Mouse (Mus musculus) E14TG2a.4 (cell line): ENCODE data around the gene Cyp26a1.

ENCODE experiments used
- CTCF ChIP-seq: conservative IDR thresholded peaks from 2 replicates; pipeline ENCODE4 v1.5.1; 2014; ENCODE audit warnings: low read length
- NANOG ChIP-seq: IDR thresholded peaks from 2 replicates; pipeline ENCODE4 v1.6.1; 2014; ENCODE audit warnings: borderline replicate concordance, low read length, mixed read lengths
- POU5F1 ChIP-seq: IDR thresholded peaks from 2 replicates; pipeline ENCODE4 v1.6.1; 2014; ENCODE audit warnings: low read length, borderline replicate concordance

- no peak for TF ChIP-seq CTCF
- TF ChIP-seq POU5F1: no peak
- no peak for TF ChIP-seq NANOG
These were observed 312 bp upstream of the Cyp26a1 start for GRCm38 (mm10) chr19:37697335-37697636.
